Mouse (Mus musculus) cerebellum, adult 2 months (tissue): ENCODE data around the gene Tut4.
A peak's percentile ranks its signal among the peaks of the same experiment; 100 is the strongest.

Source experiments
- CTCF ChIP-seq: fragments of 200-500 bp; IDR thresholded peaks from 2 replicates; pipeline ENCODE4 v1.5.1; 2011; ENCODE audit warnings: low read depth, mild to moderate bottlenecking, control low read depth, low read length, moderate library complexity, borderline replicate concordance; ENCODE audit not compliant: insufficient read depth
- POLR2A ChIP-seq: fragments of 200-500 bp; IDR thresholded peaks from 2 replicates; pipeline ENCODE4 v1.6.1; 2011; ENCODE audit warnings: low read length, control low read depth, borderline replicate concordance; ENCODE audit not compliant: insufficient read depth

GRCm38 (mm10) chr4:108459231-108460155, at the start of gene Tut4:
- TF ChIP-seq CTCF (no peak), POLR2A (peak; percentile 62)
